Mouse (Mus musculus) heart, postnatal 0 days (tissue): ENCODE measurements around the gene Tmc8. TPM values are rescaled to one million over a fixed set of nuclear protein-coding genes. Genes with fewer than 3 reads are reported as not detected.

Experiments used
- ATAC-seq: fragments of 200-750 bp; cut with Nextera tagmentation; 2 replicates; pipeline ENCODE4 v1.8.0; 2017; ENCODE audit warnings: low read depth, moderate number of reproducible peaks, moderate library complexity; ENCODE audit not compliant: insufficient read depth
- DNase-seq: peaks from one replicate; pipeline ENCODE4 v3.0.0-alpha.2; 2016; ENCODE audit warnings: low spot score
- H3K27ac ChIP-seq: fragments of 300-500 bp; sonication (generic); 2 replicates; pipeline ENCODE4 v1.5.1; 2014; ENCODE audit warnings: low read depth, mild to moderate bottlenecking
- H3K27me3 ChIP-seq: fragments of 300-500 bp; sonication (generic); 2 replicates; pipeline ENCODE4 v1.6.1; 2014; ENCODE audit warnings: low read length, mixed read lengths; ENCODE audit not compliant: control insufficient read depth, insufficient read depth
- H3K36me3 ChIP-seq: fragments of 300-500 bp; sonication (generic); replicated peaks from 2 replicates; pipeline ENCODE4 v1.6.1; 2014; ENCODE audit warnings: low read length, mixed read lengths; ENCODE audit not compliant: control insufficient read depth, insufficient read depth
- H3K4me1 ChIP-seq: fragments of 300-500 bp; sonication (generic); 2 replicates; pipeline ENCODE4 v1.6.1; 2014; ENCODE audit warnings: antibody characterized with exemption; ENCODE audit not compliant: control insufficient read depth, insufficient read depth
- H3K4me2 ChIP-seq: fragments of 300-500 bp; sonication (generic); 2 replicates; pipeline ENCODE4 v1.6.1; 2014; ENCODE audit warnings: low read depth, mild to moderate bottlenecking, low read length, moderate library complexity
- H3K4me3 ChIP-seq: fragments of 300-500 bp; sonication (generic); 2 replicates; pipeline ENCODE4 v1.5.1; 2014; ENCODE audit warnings: low read depth, low read length
- H3K9ac ChIP-seq: fragments of 300-500 bp; sonication (generic); replicated peaks from 2 replicates; pipeline ENCODE4 v1.6.1; 2014; ENCODE audit warnings: low read depth, low read length, mixed read lengths
- H3K9me3 ChIP-seq: fragments of 300-500 bp; sonication (generic); replicated peaks from 2 replicates; pipeline ENCODE4 v1.6.1; 2016; ENCODE audit warnings: low read length; ENCODE audit not compliant: control insufficient read depth
- CTCF ChIP-seq: IDR thresholded peaks from 2 replicates; pipeline ENCODE4 v1.5.1; 2016; ENCODE audit warnings: antibody characterized with exemption, control low read depth, low read depth
- EP300 ChIP-seq: IDR thresholded peaks from 2 replicates; pipeline ENCODE4 v1.6.1; 2016; ENCODE audit warnings: antibody characterized with exemption, low read depth
- WGBS: fragments of 180-500 bp; shearing (Covaris S2); extraction: QIAGEN DNeasy Blood & Tissue Kit; methylation state at CpG from one replicate; pipeline ENCODE4 v1.1.7; 2014; 5-methylcytosine and 5-hydroxymethylcytosine counted together
- polyA plus RNA-seq: library from polyadenylated mRNA; unstranded; fragments of >200 nt; fragmentation: Nextera tagmentation; extraction: Ambion mirVana; gene quantifications from 2 replicates; pipeline ENCODE4 v1.2.1, GENCODE M21; 2015
- total RNA-seq: library from RNA; depleted of rRNA; stranded (reverse); fragments of >200 nt; gene quantifications from 2 replicates; pipeline ENCODE4 v1.2.3, GENCODE M21; 2014; ENCODE audit warnings: low replicate concordance

Tmc8 gene
- total and polyA plus RNA-seq, 2 experiments from 2014 or later, result 2.3 to 8.7 TPM

- Histone ChIP-seq H3K4me1 (peaks cover 30% of the 10 kb centered on the region), H3K36me3 (peaks cover 21% of the 10 kb centered on the region), H3K9ac (peak overlapping the region; percentile 64), H3K9me3 (no peaks in the 10 kb centered on the region), H3K4me2 (peak overlapping the region; percentile 88), H3K27ac (peak overlapping the region; percentile 97), H3K27me3 (no peaks in the 10 kb centered on the region), H3K4me3 (peak overlapping the region; percentile 54)
- TF ChIP-seq CTCF (0 out of 2 replicates have a peak, but pooled peaks have one; percentile 6), EP300 (peak; percentile 67; the same call in 1 of the 2 replicates)
- DNase-seq, result peak; percentile 67
- ATAC-seq, result peak; percentile 40
- WGBS, result 4% methylated on average over 37 of the region's 38 CpGs
Measured at GRCm38 (mm10) chr11:117779434-117780198, 2.3 kb upstream of the Tmc8 start.

- peak overlapping the region; percentile 64 for H3K9ac ChIP-seq
- H3K9me3 ChIP-seq, result no peaks in the 10 kb centered on the region
- WGBS, result 0% methylated on average over 17 of the region's 17 CpGs
- TF ChIP-seq CTCF (no peak), EP300 (no peak)
- H3K27me3 ChIP-seq, result no peaks in the 10 kb centered on the region
- H3K27ac ChIP-seq, result peak overlapping the region; percentile 97
- DNase-seq, result no peak
- peaks cover 30% of the 10 kb centered on the region for H3K4me1 ChIP-seq
- H3K4me3 ChIP-seq, result peak overlapping the region; percentile 54
- H3K36me3 ChIP-seq, result peaks cover 17% of the 10 kb centered on the region
- ATAC-seq, result no peak
- peak overlapping the region; percentile 88 for H3K4me2 ChIP-seq
Measured at GRCm38 (mm10) chr11:117780199-117780515, 1.7 kb upstream of the Tmc8 start.

GRCm38 (mm10) chr11:117780582-117781111 is 1.2 kb upstream of the Tmc8 start:
- Histone ChIP-seq H3K27me3 (no peaks in the 10 kb centered on the region), H3K36me3 (peaks cover 17% of the 10 kb centered on the region), H3K27ac (peak overlapping the region; percentile 97), H3K9ac (peak overlapping the region; percentile 64), H3K4me2 (peak overlapping the region; percentile 88), H3K4me1 (peaks cover 30% of the 10 kb centered on the region), H3K4me3 (peak overlapping the region; percentile 54), H3K9me3 (no peaks in the 10 kb centered on the region)
- WGBS, result under 1% methylated on average over 19 of the region's 19 CpGs
- DNase-seq, result peak; percentile 89
- ATAC-seq, result peak; percentile 78
- TF ChIP-seq EP300 (no peak), CTCF (no peak; the same call in 1 of the 2 replicates)

- H3K4me1 ChIP-seq, result peaks cover 30% of the 10 kb centered on the region
- H3K36me3 ChIP-seq, result peaks cover 11% of the 10 kb centered on the region; the same call in 1 of the 2 replicates
- peak overlapping the region; percentile 54 for H3K4me3 ChIP-seq
- H3K27ac ChIP-seq, result peak overlapping the region; percentile 97
- no peak; the same call in 1 of the 2 replicates for TF ChIP-seq EP300
- no peak for TF ChIP-seq CTCF
- no peaks in the 10 kb centered on the region for H3K9me3 ChIP-seq
- peak overlapping the region; percentile 64; the same call in 1 of the 2 replicates for H3K9ac ChIP-seq
- peak overlapping the region; percentile 88 for H3K4me2 ChIP-seq
- ATAC-seq (no peak), DNase-seq (peak; percentile 64)
- WGBS, result 9% methylated on average over 18 of the region's 18 CpGs
- H3K27me3 ChIP-seq, result no peaks in the 10 kb centered on the region
Measured at GRCm38 (mm10) chr11:117781199-117781821, 566 bp upstream of the Tmc8 start.

GRCm38 (mm10) chr11:117782705-117783034 is 794 bp downstream of the Tmc8 start:
- Histone ChIP-seq H3K4me2 (peak overlapping the region; percentile 88), H3K4me1 (peaks cover 30% of the 10 kb centered on the region), H3K9ac (peak overlapping the region; percentile 44), H3K4me3 (peak overlapping the region; percentile 54), H3K9me3 (no peaks in the 10 kb centered on the region), H3K27me3 (no peaks in the 10 kb centered on the region), H3K36me3 (no peaks in the 10 kb centered on the region; the same call in 1 of the 2 replicates), H3K27ac (peak overlapping the region; percentile 97)
- no peak for TF ChIP-seq CTCF
- TF ChIP-seq EP300, result no peak
- WGBS, result 57% methylated on average over 9 of the region's 9 CpGs
- ATAC-seq, result no peak
- no peak for DNase-seq
